Mouse (Mus musculus) spleen, adult 2 months (tissue): ENCODE measurements at regions not wholly inside any gene's neighbourhood (a gene's known extent, or its start where the extent isn't known, plus 50 kb on each side); places are given as distances from the start of the nearest gene placed in this dataset.

Experiments
- CTCF ChIP-seq: fragments of 200-500 bp; IDR thresholded peaks from 2 replicates; pipeline ENCODE4 v1.5.1; 2011; ENCODE audit warnings: mild to moderate bottlenecking, inconsistent platforms; ENCODE audit not compliant: insufficient read depth, insufficient read length, insufficient replicate concordance; ENCODE audit errors: extremely low read depth
- POLR2A ChIP-seq: fragments of 200-500 bp; IDR thresholded peaks from 2 replicates; pipeline ENCODE4 v1.6.1; 2011; ENCODE audit warnings: low read depth, low read length, inconsistent platforms

DNA sequence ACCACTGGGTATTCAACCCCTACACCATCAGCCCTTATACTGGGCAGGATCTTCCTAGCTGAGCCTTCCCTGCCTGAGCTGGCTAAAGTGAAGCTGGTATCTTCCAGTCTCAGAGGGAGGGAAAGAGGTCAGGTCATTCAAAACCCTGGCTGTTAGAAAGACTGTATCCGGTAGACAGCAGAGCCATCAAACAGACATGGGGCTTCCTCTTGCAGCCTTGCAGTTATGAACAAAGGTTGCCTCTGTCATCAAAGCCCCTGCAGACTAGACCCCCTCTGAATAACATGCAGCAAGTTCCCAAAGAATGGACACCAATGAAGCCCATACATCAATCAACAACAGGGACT is 95.5 kb downstream of the Tomm20 start:
- TF ChIP-seq CTCF (no peak), POLR2A (no peak)
